Mouse (Mus musculus): ENCODE data around the gene Jarid2. TPM values are rescaled to one million over a fixed set of nuclear protein-coding genes. Genes with fewer than 3 reads are reported as not detected.
"Not testable (repeated sequence)": the region's sequence is repeated elsewhere in the genome, so short reads cannot be mapped to it uniquely, and the experiment has no call there.

The Jarid2 gene
- polyA plus RNA-seq, 1 experiment from 2014 or later: 40.6 TPM

GRCm38 (mm10) chr13:44709747-44710480, 19.4 kb upstream of the Jarid2 start:
- no peaks in the 10 kb centered on the region for H3K36me3 ChIP-seq
- no peaks in the 10 kb centered on the region for H3K4me1 ChIP-seq (replicated peaks)
- no peak overlapping the region for H3K4me3 ChIP-seq
- 56% methylated on average over 8 of the region's 8 CpGs for WGBS
- ATAC-seq (ENCODE audit: insufficient number of reproducible peaks, low FRiP score): peak; percentile 71; the same call in 1 of the 2 replicates
- no peaks in the 10 kb centered on the region for H3K27me3 ChIP-seq (replicated peaks)
- no peaks in the 10 kb centered on the region for H3K9me3 ChIP-seq (replicated peaks)
- no peak overlapping the region for H3K27ac ChIP-seq (ENCODE audit: poor library complexity, severe bottlenecking)
- no peak overlapping the region for H3K4me2 ChIP-seq
- no peak overlapping the region for H3K9ac ChIP-seq

GRCm38 (mm10) chr13:44711062-44711461, 18.2 kb upstream of the Jarid2 start:
- WGBS: 62% methylated on average over 5 of the region's 5 CpGs

GRCm38 (mm10) chr13:44711882-44712281, 17.4 kb upstream of the Jarid2 start:
- H3K27me3 ChIP-seq (replicated peaks): no peaks in the 10 kb centered on the region
- H3K27ac ChIP-seq (ENCODE audit: poor library complexity, severe bottlenecking): no peak overlapping the region
- no peak overlapping the region for H3K9ac ChIP-seq
- no peaks in the 10 kb centered on the region for H3K4me1 ChIP-seq (replicated peaks)
- ATAC-seq (ENCODE audit: insufficient number of reproducible peaks, low FRiP score): 0 out of 2 replicates have a peak, but pooled peaks have one; percentile 29
- H3K4me2 ChIP-seq: no peak overlapping the region
- no peaks in the 10 kb centered on the region for H3K9me3 ChIP-seq (replicated peaks)
- WGBS: 23% methylated on average over 1 of the region's 1 CpGs
- H3K4me3 ChIP-seq: no peak overlapping the region
- H3K36me3 ChIP-seq: no peaks in the 10 kb centered on the region

More at GRCm38 (mm10) chr13:44711062-44711461, 18.2 kb upstream of the Jarid2 start:
- Histone ChIP-seq H3K27me3 (replicated peaks) (no peaks in the 10 kb centered on the region), H3K9me3 (replicated peaks) (no peaks in the 10 kb centered on the region), H3K4me1 (replicated peaks) (no peaks in the 10 kb centered on the region), H3K27ac (ENCODE audit: poor library complexity, severe bottlenecking) (no peak overlapping the region), H3K4me3 (no peak overlapping the region), H3K4me2 (no peak overlapping the region), H3K36me3 (no peaks in the 10 kb centered on the region), H3K9ac (no peak overlapping the region)
- ATAC-seq (ENCODE audit: insufficient number of reproducible peaks, low FRiP score): no peak

GRCm38 (mm10) chr13:44715187-44715885, 13.9 kb upstream of the Jarid2 start:
- no peak overlapping the region for H3K4me2 ChIP-seq
- no peaks in the 10 kb centered on the region for H3K27me3 ChIP-seq (replicated peaks)
- no peak for ATAC-seq (ENCODE audit: insufficient number of reproducible peaks, low FRiP score)
- H3K9ac ChIP-seq: no peak overlapping the region
- H3K9me3 ChIP-seq (replicated peaks): no peaks in the 10 kb centered on the region
- H3K36me3 ChIP-seq: no peaks in the 10 kb centered on the region
- 43% methylated on average over 10 of the region's 10 CpGs for WGBS
- H3K4me3 ChIP-seq: no peak overlapping the region
- no peaks in the 10 kb centered on the region for H3K4me1 ChIP-seq (replicated peaks)
- H3K27ac ChIP-seq (ENCODE audit: poor library complexity, severe bottlenecking): no peak overlapping the region

- Histone ChIP-seq H3K4me2 (no peak overlapping the region), H3K36me3 (no peaks in the 10 kb centered on the region), H3K4me1 (replicated peaks) (no peaks in the 10 kb centered on the region), H3K4me3 (no peak overlapping the region), H3K9me3 (replicated peaks) (no peaks in the 10 kb centered on the region), H3K27me3 (replicated peaks) (no peaks in the 10 kb centered on the region), H3K27ac (ENCODE audit: poor library complexity, severe bottlenecking) (no peak overlapping the region), H3K9ac (no peak overlapping the region)
- WGBS: 90% methylated on average over 9 of the region's 9 CpGs
- no peak for ATAC-seq (ENCODE audit: insufficient number of reproducible peaks, low FRiP score)
Measured at GRCm38 (mm10) chr13:44717838-44718237, 11.4 kb upstream of the Jarid2 start.

GRCm38 (mm10) chr13:44718465-44718864, 10.8 kb upstream of the Jarid2 start:
- H3K4me1 ChIP-seq (replicated peaks); H3K27ac ChIP-seq (ENCODE audit: poor library complexity, severe bottlenecking); H3K36me3 ChIP-seq; H3K4me3 ChIP-seq; H3K9me3 ChIP-seq (replicated peaks); H3K27me3 ChIP-seq (replicated peaks); H3K9ac ChIP-seq; H3K4me2 ChIP-seq; ATAC-seq (ENCODE audit: insufficient number of reproducible peaks, low FRiP score): not testable (repeated sequence)
- 93% methylated on average over 5 of the region's 5 CpGs for WGBS

GRCm38 (mm10) chr13:44720094-44720493, 9.2 kb upstream of the Jarid2 start:
- no peak overlapping the region for H3K4me3 ChIP-seq
- H3K4me1 ChIP-seq (replicated peaks): no peaks in the 10 kb centered on the region
- no peaks in the 10 kb centered on the region for H3K36me3 ChIP-seq
- ATAC-seq (ENCODE audit: insufficient number of reproducible peaks, low FRiP score): no peak
- no peaks in the 10 kb centered on the region for H3K27me3 ChIP-seq (replicated peaks)
- no peak overlapping the region for H3K4me2 ChIP-seq
- H3K9me3 ChIP-seq (replicated peaks): no peaks in the 10 kb centered on the region
- H3K27ac ChIP-seq (ENCODE audit: poor library complexity, severe bottlenecking): no peak overlapping the region
- no peak overlapping the region for H3K9ac ChIP-seq
- WGBS: 67% methylated on average over 1 of the region's 1 CpGs

- no peaks in the 10 kb centered on the region for H3K36me3 ChIP-seq
- no peak overlapping the region for H3K4me3 ChIP-seq
- H3K9ac ChIP-seq: no peak overlapping the region
- H3K4me1 ChIP-seq (replicated peaks): no peaks in the 10 kb centered on the region
- no peak overlapping the region for H3K4me2 ChIP-seq
- no peak for ATAC-seq (ENCODE audit: insufficient number of reproducible peaks, low FRiP score)
- H3K9me3 ChIP-seq (replicated peaks): no peaks in the 10 kb centered on the region
- H3K27me3 ChIP-seq (replicated peaks): no peaks in the 10 kb centered on the region
- WGBS: 73% methylated on average over 5 of the region's 5 CpGs
- no peak overlapping the region for H3K27ac ChIP-seq (ENCODE audit: poor library complexity, severe bottlenecking)
Measured at GRCm38 (mm10) chr13:44721891-44722547, 7.3 kb upstream of the Jarid2 start.

- 84% methylated on average over 9 of the region's 9 CpGs for WGBS
- H3K27ac ChIP-seq (ENCODE audit: poor library complexity, severe bottlenecking); ATAC-seq (ENCODE audit: insufficient number of reproducible peaks, low FRiP score); H3K4me1 ChIP-seq (replicated peaks); H3K4me3 ChIP-seq; H3K4me2 ChIP-seq; H3K9ac ChIP-seq; H3K27me3 ChIP-seq (replicated peaks); H3K36me3 ChIP-seq; H3K9me3 ChIP-seq (replicated peaks): not testable (repeated sequence)
Measured at GRCm38 (mm10) chr13:44723522-44723921, 5.8 kb upstream of the Jarid2 start.

- H3K9me3 ChIP-seq (replicated peaks): no peaks in the 10 kb centered on the region
- peaks cover 11% of the 10 kb centered on the region for H3K4me1 ChIP-seq (replicated peaks)
- no peak overlapping the region for H3K4me2 ChIP-seq
- no peaks in the 10 kb centered on the region for H3K36me3 ChIP-seq
- no peak overlapping the region for H3K9ac ChIP-seq
- no peak for ATAC-seq (ENCODE audit: insufficient number of reproducible peaks, low FRiP score)
- H3K4me3 ChIP-seq: no peak overlapping the region
- 67% methylated on average over 1 of the region's 1 CpGs for WGBS
- H3K27me3 ChIP-seq (replicated peaks): no peaks in the 10 kb centered on the region
- H3K27ac ChIP-seq (ENCODE audit: poor library complexity, severe bottlenecking): peak overlapping the region; percentile 33; the same call in 1 of the 2 replicates
Measured at GRCm38 (mm10) chr13:44728145-44728880, 961 bp upstream of the Jarid2 start.
